Mouse (Mus musculus) heart, embryonic 12.5 days (tissue): Measurements from ENCODE around the gene Olfr248. TPM values are rescaled to one million over a fixed set of nuclear protein-coding genes. Genes with fewer than 3 reads are reported as not detected.

ENCODE experiments used
- polyA plus RNA-seq: library from polyadenylated mRNA; unstranded; fragments of >200 nt; fragmentation: Nextera tagmentation; extraction: Ambion mirVana; gene quantifications from 2 replicates; pipeline ENCODE4 v1.2.1, GENCODE M21; 2016

Olfr248 gene
- polyA plus RNA-seq, 1 experiment from 2014 or later, result not detected

Other genes with a start within 250 kb of the Olfr248 start
- gene Olfr420, start 235.4 kb upstream of the Olfr248 start, polyA plus RNA-seq, result not detected in 2 replicates
- gene Spta1, start 218.3 kb upstream of the Olfr248 start, polyA plus RNA-seq, result 6.1 and 6.8 TPM in 2 replicates
- gene Olfr419, start 139.0 kb upstream of the Olfr248 start, polyA plus RNA-seq, result not detected in 2 replicates
- gene Mptx1, start 60.5 kb upstream of the Olfr248 start, polyA plus RNA-seq, result not detected in 2 replicates
- not detected in 2 replicates for gene Olfr417, start 25.9 kb upstream of the Olfr248 start, polyA plus RNA-seq
- gene Olfr414, start 33.0 kb downstream of the Olfr248 start, polyA plus RNA-seq, result not detected in 2 replicates
- gene Olfr220, start 51.0 kb downstream of the Olfr248 start, polyA plus RNA-seq, result not detected in 2 replicates
- 0.63 and 0.78 TPM in 2 replicates for gene Fmn2, start 110.8 kb downstream of the Olfr248 start, polyA plus RNA-seq